Mouse (Mus musculus): ENCODE measurements around the gene Tob1. TPM values are rescaled to one million over a fixed set of nuclear protein-coding genes. Genes with fewer than 3 reads are reported as not detected.
A peak's percentile ranks its signal among the peaks of the same experiment; 100 is the strongest.

Tob1 gene
- polyA plus RNA-seq, 1 experiment: 21.4 TPM

- 91% methylated on average over 9 of the region's 9 CpGs for WGBS
- no peak overlapping the region for H3K27ac ChIP-seq (ENCODE audit: control insufficient read depth, insufficient read depth, low read length)
Measured at GRCm38 (mm10) chr11:94239706-94240105, 28.5 kb downstream of the Tob1 start.

GRCm38 (mm10) chr11:94242760-94243421 lies 31.6 kb downstream of the Tob1 start:
- 13% methylated on average over 29 of the region's 29 CpGs for WGBS
- peaks cover 16% of the 10 kb centered on the region for H3K4me1 ChIP-seq (replicated peaks; ENCODE audit: control insufficient read depth, insufficient read depth, low read length)
- no peak for TF ChIP-seq POLR2A (IDR thresholded peaks at IDR 0.05; ENCODE audit: control insufficient read depth, extremely low read depth, insufficient read depth, low read length, poor library complexity)
- no peak for TF ChIP-seq CTCF (IDR thresholded peaks at IDR 0.05; ENCODE audit: borderline replicate concordance, control insufficient read depth, extremely low read depth, insufficient read depth, low read length, poor library complexity)
- DNase-seq: no peak
- no peaks in the 10 kb centered on the region for H3K27me3 ChIP-seq (ENCODE audit: control insufficient read depth, insufficient read depth, low read length)
- H3K27ac ChIP-seq (ENCODE audit: control insufficient read depth, insufficient read depth, low read length): no peak overlapping the region
- H3K4me3 ChIP-seq (ENCODE audit: control insufficient read depth, insufficient read depth, low read length): peak overlapping the region; percentile 35
- H3K36me3 ChIP-seq (ENCODE audit: control insufficient read depth, insufficient read depth, low read length): no peaks in the 10 kb centered on the region

More at GRCm38 (mm10) chr11:94239706-94240105, 28.5 kb downstream of the Tob1 start:
- H3K36me3 ChIP-seq (ENCODE audit: control insufficient read depth, insufficient read depth, low read length): no peaks in the 10 kb centered on the region
- DNase-seq: no peak
- no peaks in the 10 kb centered on the region for H3K27me3 ChIP-seq (ENCODE audit: control insufficient read depth, insufficient read depth, low read length)
- TF ChIP-seq CTCF (IDR thresholded peaks at IDR 0.05; ENCODE audit: borderline replicate concordance, control insufficient read depth, extremely low read depth, insufficient read depth, low read length, poor library complexity): no peak
- TF ChIP-seq POLR2A (IDR thresholded peaks at IDR 0.05; ENCODE audit: control insufficient read depth, extremely low read depth, insufficient read depth, low read length, poor library complexity): no peak
- no peak overlapping the region for H3K4me3 ChIP-seq (ENCODE audit: control insufficient read depth, insufficient read depth, low read length)
- peaks cover 16% of the 10 kb centered on the region for H3K4me1 ChIP-seq (replicated peaks; ENCODE audit: control insufficient read depth, insufficient read depth, low read length)

GRCm38 (mm10) chr11:94243422-94244180 lies 32.3 kb downstream of the Tob1 start:
- Histone ChIP-seq H3K27me3 (ENCODE audit: control insufficient read depth, insufficient read depth, low read length) (no peaks in the 10 kb centered on the region), H3K4me1 (replicated peaks; ENCODE audit: control insufficient read depth, insufficient read depth, low read length) (peaks cover 16% of the 10 kb centered on the region), H3K4me3 (ENCODE audit: control insufficient read depth, insufficient read depth, low read length) (peak overlapping the region; percentile 35), H3K27ac (ENCODE audit: control insufficient read depth, insufficient read depth, low read length) (no peak overlapping the region), H3K36me3 (ENCODE audit: control insufficient read depth, insufficient read depth, low read length) (no peaks in the 10 kb centered on the region)
- DNase-seq: no peak
- TF ChIP-seq CTCF (IDR thresholded peaks at IDR 0.05; ENCODE audit: borderline replicate concordance, control insufficient read depth, extremely low read depth, insufficient read depth, low read length, poor library complexity) (no peak), POLR2A (IDR thresholded peaks at IDR 0.05; ENCODE audit: control insufficient read depth, extremely low read depth, insufficient read depth, low read length, poor library complexity) (no peak)
- WGBS: 60% methylated on average over 15 of the region's 15 CpGs

GRCm38 (mm10) chr11:94244385-94244784 lies 33.1 kb downstream of the Tob1 start:
- H3K4me1 ChIP-seq (replicated peaks; ENCODE audit: control insufficient read depth, insufficient read depth, low read length): peaks cover 16% of the 10 kb centered on the region
- H3K4me3 ChIP-seq (ENCODE audit: control insufficient read depth, insufficient read depth, low read length): no peak overlapping the region
- WGBS: 84% methylated on average over 9 of the region's 9 CpGs
- DNase-seq: no peak
- TF ChIP-seq POLR2A (IDR thresholded peaks at IDR 0.05; ENCODE audit: control insufficient read depth, extremely low read depth, insufficient read depth, low read length, poor library complexity) (no peak), CTCF (IDR thresholded peaks at IDR 0.05; ENCODE audit: borderline replicate concordance, control insufficient read depth, extremely low read depth, insufficient read depth, low read length, poor library complexity) (no peak)
- H3K27ac ChIP-seq (ENCODE audit: control insufficient read depth, insufficient read depth, low read length): no peak overlapping the region
- H3K36me3 ChIP-seq (ENCODE audit: control insufficient read depth, insufficient read depth, low read length): no peaks in the 10 kb centered on the region
- H3K27me3 ChIP-seq (ENCODE audit: control insufficient read depth, insufficient read depth, low read length): no peaks in the 10 kb centered on the region

- Histone ChIP-seq H3K4me3 (ENCODE audit: control insufficient read depth, insufficient read depth, low read length) (no peak within 1 kb of the TSS), H3K27ac (ENCODE audit: control insufficient read depth, insufficient read depth, low read length) (no peak within 1 kb of the TSS), H3K27me3 (ENCODE audit: control insufficient read depth, insufficient read depth, low read length) (no peaks in the 10 kb centered on the region), H3K4me1 (replicated peaks; ENCODE audit: control insufficient read depth, insufficient read depth, low read length) (peaks cover 16% of the 10 kb centered on the region), H3K36me3 (ENCODE audit: control insufficient read depth, insufficient read depth, low read length) (no peaks in the 10 kb centered on the region)
- 90% methylated on average over 17 of the region's 17 CpGs for WGBS
- no peak for DNase-seq
- TF ChIP-seq CTCF (IDR thresholded peaks at IDR 0.05; ENCODE audit: borderline replicate concordance, control insufficient read depth, extremely low read depth, insufficient read depth, low read length, poor library complexity) (no peak), POLR2A (IDR thresholded peaks at IDR 0.05; ENCODE audit: control insufficient read depth, extremely low read depth, insufficient read depth, low read length, poor library complexity) (no peak)
Measured at GRCm38 (mm10) chr11:94245955-94246788, 34.9 kb downstream of the Tob1 start, which contains the start of gene Wfikkn2. Gene Wfikkn2, minus strand, starts transcription at chr11:94246005.

GRCm38 (mm10) chr11:94246789-94247061 lies 35.5 kb downstream of the Tob1 start:
- H3K27me3 ChIP-seq (ENCODE audit: control insufficient read depth, insufficient read depth, low read length): no peaks in the 10 kb centered on the region
- H3K27ac ChIP-seq (ENCODE audit: control insufficient read depth, insufficient read depth, low read length): no peak overlapping the region
- H3K4me1 ChIP-seq (replicated peaks; ENCODE audit: control insufficient read depth, insufficient read depth, low read length): peaks cover 16% of the 10 kb centered on the region
- H3K36me3 ChIP-seq (ENCODE audit: control insufficient read depth, insufficient read depth, low read length): no peaks in the 10 kb centered on the region
- 92% methylated on average over 8 of the region's 8 CpGs for WGBS
- no peak overlapping the region for H3K4me3 ChIP-seq (ENCODE audit: control insufficient read depth, insufficient read depth, low read length)
- no peak for TF ChIP-seq POLR2A (IDR thresholded peaks at IDR 0.05; ENCODE audit: control insufficient read depth, extremely low read depth, insufficient read depth, low read length, poor library complexity)
- no peak for TF ChIP-seq CTCF (IDR thresholded peaks at IDR 0.05; ENCODE audit: borderline replicate concordance, control insufficient read depth, extremely low read depth, insufficient read depth, low read length, poor library complexity)
- no peak for DNase-seq
